Mouse (Mus musculus) thymus, adult 2 months (tissue): Measurements from ENCODE around the gene Cenpm. TPM values are rescaled to one million over a fixed set of nuclear protein-coding genes. Genes with fewer than 3 reads are reported as not detected.

Experiments
- DNase-seq: peaks from one replicate; pipeline ENCODE4 v3.0.0; 2021
- H3K27ac ChIP-seq: fragments of 200-500 bp; 2 replicates; pipeline ENCODE4 v1.5.1; 2012; ENCODE audit warnings: low read length, control low read depth; ENCODE audit not compliant: control insufficient read depth, insufficient read depth
- H3K27me3 ChIP-seq: fragments of 200-500 bp; 2 replicates; pipeline ENCODE4 v1.6.1; 2012; ENCODE audit warnings: mild to moderate bottlenecking, low read length, moderate library complexity, mixed read lengths; ENCODE audit not compliant: control insufficient read depth, insufficient read depth
- H3K36me3 ChIP-seq: fragments of 200-500 bp; 2 replicates; pipeline ENCODE4 v1.6.1; 2012; ENCODE audit warnings: mild to moderate bottlenecking, low read length, moderate library complexity; ENCODE audit not compliant: control insufficient read depth, insufficient read depth
- H3K4me1 ChIP-seq: fragments of 200-500 bp; replicated peaks from 2 replicates; pipeline ENCODE4 v1.6.1; 2012; ENCODE audit warnings: low read length; ENCODE audit not compliant: control insufficient read depth, insufficient read depth
- H3K4me3 ChIP-seq: fragments of 200-500 bp; 2 replicates; pipeline ENCODE4 v1.5.1; 2012; ENCODE audit warnings: mild to moderate bottlenecking, low read length, control low read depth, moderate library complexity; ENCODE audit not compliant: control insufficient read depth, insufficient read depth
- CTCF ChIP-seq: fragments of 200-500 bp; IDR thresholded peaks from 2 replicates; pipeline ENCODE4 v1.5.1; 2012; ENCODE audit warnings: mild to moderate bottlenecking, control low read depth, low read length, moderate library complexity, borderline replicate concordance; ENCODE audit not compliant: control insufficient read depth, poor library complexity, insufficient read depth; ENCODE audit errors: extremely low read depth
- POLR2A ChIP-seq: fragments of 200-500 bp; IDR thresholded peaks from 2 replicates; pipeline ENCODE4 v1.6.1; 2012; ENCODE audit warnings: mild to moderate bottlenecking, low read length, control low read depth, moderate library complexity; ENCODE audit not compliant: control insufficient read depth, poor library complexity, insufficient read depth; ENCODE audit errors: extremely low read depth
- WGBS: fragments of 180-500 bp; shearing (Covaris S2); methylation state at CpG from one replicate; pipeline ENCODE4 v1.1.7; 2018; 5-methylcytosine and 5-hydroxymethylcytosine counted together
- polyA plus RNA-seq: library from polyadenylated mRNA; depleted of rRNA; stranded (reverse); fragments of >200 nt; gene quantifications from 2 replicates; pipeline ENCODE4 v1.2.3, GENCODE M21; 2012

Gene Cenpm
- polyA plus RNA-seq, 1 experiment: 44.8 TPM

DNA sequence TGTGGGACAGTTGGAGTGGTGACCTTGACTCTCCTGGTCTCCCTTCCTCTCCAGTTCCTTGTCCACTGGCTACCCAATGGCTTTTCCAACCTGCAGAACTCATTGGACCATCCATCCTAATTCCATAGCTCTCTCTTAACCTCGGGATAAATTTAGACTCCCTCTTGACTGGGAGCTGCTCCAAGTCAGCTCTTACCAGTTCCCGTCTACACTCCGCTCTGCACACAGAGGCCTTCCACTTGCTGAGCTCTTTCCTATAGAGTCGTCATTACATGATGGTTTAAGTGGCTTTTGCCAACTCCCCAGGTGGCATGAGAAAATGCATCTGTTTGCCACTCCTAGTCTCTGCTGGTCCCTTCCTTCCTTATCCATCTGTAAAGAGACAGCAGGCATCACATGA is 36.1 kb upstream of the Cenpm start:
- H3K36me3 ChIP-seq: no peaks in the 10 kb centered on the region
- H3K27me3 ChIP-seq: no peaks in the 10 kb centered on the region; the same call in 1 of the 2 replicates
- no peak overlapping the region for H3K27ac ChIP-seq
- no peaks in the 10 kb centered on the region; the same call in 1 of the 2 replicates for H3K4me1 ChIP-seq
- TF ChIP-seq CTCF (no peak), POLR2A (no peak)
- WGBS: 63% methylated on average over 4 of the region's 4 CpGs
- no peak overlapping the region for H3K4me3 ChIP-seq
- no peak for DNase-seq

DNA sequence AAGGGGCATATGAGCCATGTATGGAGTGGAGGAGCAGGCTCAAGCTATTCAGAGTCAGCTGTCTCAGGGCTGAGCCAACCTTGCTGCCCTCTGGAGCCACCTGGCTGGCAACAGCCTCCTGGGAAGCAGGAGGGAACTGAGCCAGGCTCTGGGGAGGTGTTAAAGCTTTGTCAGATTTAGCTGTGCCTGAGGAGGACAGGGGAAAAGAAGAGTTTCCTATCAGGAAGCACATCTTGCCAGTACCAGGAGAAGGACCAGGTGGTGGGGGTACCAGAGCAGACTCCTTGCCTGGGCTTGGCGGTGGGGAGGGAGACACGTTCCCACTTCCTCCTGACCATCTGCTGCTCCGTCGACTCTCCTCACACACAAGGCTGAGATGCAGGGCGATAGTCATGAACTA is 33.0 kb upstream of the Cenpm start:
- Histone ChIP-seq H3K4me3 (no peak overlapping the region), H3K27me3 (peaks cover 3% of the 10 kb centered on the region; the same call in 1 of the 2 replicates), H3K27ac (no peak overlapping the region), H3K36me3 (no peaks in the 10 kb centered on the region), H3K4me1 (peaks cover 4% of the 10 kb centered on the region; the same call in 1 of the 2 replicates)
- 11% methylated on average over 5 of the region's 5 CpGs for WGBS
- no peak for DNase-seq
- no peak for TF ChIP-seq POLR2A
- TF ChIP-seq CTCF: no peak

GRCm38 (mm10) chr15:82274927-82275901 is 30.7 kb upstream of the Cenpm start:
- peak; percentile 20 for DNase-seq
- TF ChIP-seq POLR2A: no peak
- peaks cover 4% of the 10 kb centered on the region; the same call in 1 of the 2 replicates for H3K4me1 ChIP-seq
- no peak overlapping the region for H3K27ac ChIP-seq
- no peaks in the 10 kb centered on the region for H3K36me3 ChIP-seq
- peaks cover 3% of the 10 kb centered on the region; the same call in 1 of the 2 replicates for H3K27me3 ChIP-seq
- H3K4me3 ChIP-seq: no peak overlapping the region
- 3% methylated on average over 86 of the region's 86 CpGs for WGBS

DNA sequence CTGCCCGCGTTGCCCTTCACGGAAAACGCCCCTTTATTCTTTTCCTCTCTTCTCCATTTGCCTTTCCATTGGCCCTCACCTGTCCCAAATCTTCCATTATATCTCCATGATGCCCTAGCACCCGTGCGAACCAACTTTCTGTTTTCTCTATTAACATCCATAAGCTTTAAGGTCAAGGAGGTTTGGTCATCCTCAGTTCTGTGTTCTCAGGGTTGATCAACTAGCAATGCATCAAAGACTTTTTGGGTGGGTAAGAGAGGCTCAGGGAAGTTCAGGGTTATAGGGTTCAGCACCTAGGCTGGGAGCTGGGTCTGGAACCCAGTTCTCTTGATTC is 30.0 kb upstream of the Cenpm start, which contains the start of gene Sept3:
Sept3 (plus strand) TSS at position 301 of the 334 bp plus-strand sequence.
- peaks cover 3% of the 10 kb centered on the region; the same call in 1 of the 2 replicates for H3K27me3 ChIP-seq
- no peak for TF ChIP-seq CTCF
- TF ChIP-seq POLR2A: no peak
- no peak within 1 kb of the TSS for H3K4me3 ChIP-seq
- no peaks in the 10 kb centered on the region for H3K36me3 ChIP-seq
- H3K27ac ChIP-seq: no peak within 1 kb of the TSS
- WGBS: 32% methylated on average over 6 of the region's 6 CpGs
- H3K4me1 ChIP-seq: peaks cover 4% of the 10 kb centered on the region; the same call in 1 of the 2 replicates
- no peak for DNase-seq

DNA sequence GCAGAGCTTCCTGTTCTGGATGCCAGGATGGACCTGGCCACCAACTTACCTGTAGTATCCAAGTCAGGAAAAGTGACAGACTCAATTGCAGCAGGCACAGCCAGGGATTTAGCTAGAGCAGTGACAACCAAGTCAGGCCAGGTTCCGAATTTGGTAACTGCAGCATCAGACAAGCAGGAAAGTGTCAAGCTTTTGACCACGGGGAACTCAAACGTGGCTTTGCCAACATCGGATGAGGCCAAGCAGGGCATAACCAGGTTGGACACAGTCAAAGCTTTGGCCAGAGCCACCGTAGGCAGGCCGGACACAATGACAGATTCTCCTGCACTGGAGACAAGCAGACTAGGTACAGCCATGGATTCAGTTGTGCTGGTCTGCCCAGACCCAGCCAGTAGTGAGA is 27.7 kb upstream of the Cenpm start:
- Histone ChIP-seq H3K4me1 (peaks cover 4% of the 10 kb centered on the region; the same call in 1 of the 2 replicates), H3K27me3 (peaks cover 3% of the 10 kb centered on the region; the same call in 1 of the 2 replicates), H3K4me3 (no peak overlapping the region), H3K27ac (no peak overlapping the region), H3K36me3 (no peaks in the 10 kb centered on the region)
- WGBS: 82% methylated on average over 6 of the region's 6 CpGs
- no peak for TF ChIP-seq CTCF
- TF ChIP-seq POLR2A: no peak
- DNase-seq: no peak

- no peak overlapping the region for H3K4me3 ChIP-seq
- peaks cover 4% of the 10 kb centered on the region; the same call in 1 of the 2 replicates for H3K4me1 ChIP-seq
- DNase-seq: peak; percentile 49
- H3K36me3 ChIP-seq: no peaks in the 10 kb centered on the region
- TF ChIP-seq POLR2A (no peak), CTCF (peak; percentile 81; the same call in 1 of the 2 replicates)
- peaks cover 3% of the 10 kb centered on the region; the same call in 1 of the 2 replicates for H3K27me3 ChIP-seq
- no peak overlapping the region for H3K27ac ChIP-seq
- 20% methylated on average over 5 of the region's 5 CpGs for WGBS
Observed at GRCm38 (mm10) chr15:82271201-82271600, 26.7 kb upstream of the Cenpm start.

GRCm38 (mm10) chr15:82268783-82269182 is 24.2 kb upstream of the Cenpm start:
- H3K4me3 ChIP-seq: no peak overlapping the region
- H3K27me3 ChIP-seq: no peaks in the 10 kb centered on the region
- no peak overlapping the region for H3K27ac ChIP-seq
- WGBS: 49% methylated on average over 9 of the region's 9 CpGs
- H3K36me3 ChIP-seq: no peaks in the 10 kb centered on the region
- no peak for DNase-seq
- H3K4me1 ChIP-seq: no peaks in the 10 kb centered on the region
- TF ChIP-seq POLR2A (no peak), CTCF (no peak)
